Mouse (Mus musculus): Measurements from ENCODE around the gene Inpp5a. TPM values are rescaled to one million over a fixed set of nuclear protein-coding genes. Genes with fewer than 3 reads are reported as not detected.

Inpp5a gene
- polyA plus RNA-seq, 1 experiment from 2014 or later, result 46.2 TPM

DNA sequence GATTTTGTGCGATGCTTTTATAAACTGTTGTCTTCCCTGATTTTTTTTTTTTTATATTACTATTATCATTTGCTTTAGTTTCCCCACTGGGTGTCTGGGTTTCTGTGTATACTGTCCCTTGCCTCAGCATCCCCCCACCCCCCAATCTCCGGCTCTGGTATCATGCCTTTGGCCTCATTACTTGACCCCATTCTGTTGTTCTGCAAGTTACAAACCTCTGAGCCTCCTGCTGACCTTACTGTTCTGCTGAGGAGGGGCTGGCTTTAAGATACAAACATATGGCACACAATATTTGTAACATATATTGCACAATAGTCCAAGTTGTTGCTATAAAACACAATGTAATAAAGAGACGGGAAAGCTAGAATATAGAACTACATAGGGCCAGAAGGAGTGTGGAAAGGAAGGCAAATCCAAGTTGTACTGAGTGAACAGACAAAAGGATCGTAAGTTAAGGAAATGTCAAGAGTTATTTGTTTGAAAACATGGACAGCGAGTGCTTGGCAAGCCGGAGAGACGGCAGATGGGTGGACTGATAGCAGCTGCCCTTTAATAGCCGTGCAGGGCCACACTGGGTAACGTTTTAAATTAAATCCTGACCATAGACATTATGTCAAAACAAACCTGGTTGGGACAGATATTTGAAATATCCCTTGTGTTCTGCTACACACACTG is 49.2 kb downstream of the Inpp5a start:
- no peak overlapping the region for H3K27ac ChIP-seq (ENCODE audit: low read length)
- no peaks in the 10 kb centered on the region for H3K27me3 ChIP-seq (ENCODE audit: control insufficient read depth, insufficient read depth, low read length)
- H3K4me3 ChIP-seq (ENCODE audit: low read depth, low read length), result no peak overlapping the region
- WGBS, result 37% methylated on average over 9 of the region's 9 CpGs
- no peaks in the 10 kb centered on the region for H3K9me3 ChIP-seq (ENCODE audit: control insufficient read depth, low read depth, low read length)
- no peak for ATAC-seq (ENCODE audit: insufficient number of reproducible peaks, insufficient read depth, low FRiP score, low read depth)
- H3K4me1 ChIP-seq (ENCODE audit: control insufficient read depth, insufficient read depth, low read length), result peaks cover 28% of the 10 kb centered on the region
- no peak overlapping the region for H3K9ac ChIP-seq (replicated peaks; ENCODE audit: low read depth, low read length)
- H3K36me3 ChIP-seq (ENCODE audit: control insufficient read depth, insufficient read depth, low read length), result no peaks in the 10 kb centered on the region
- no peak overlapping the region for H3K4me2 ChIP-seq (replicated peaks; ENCODE audit: low read depth, low read length)

DNA sequence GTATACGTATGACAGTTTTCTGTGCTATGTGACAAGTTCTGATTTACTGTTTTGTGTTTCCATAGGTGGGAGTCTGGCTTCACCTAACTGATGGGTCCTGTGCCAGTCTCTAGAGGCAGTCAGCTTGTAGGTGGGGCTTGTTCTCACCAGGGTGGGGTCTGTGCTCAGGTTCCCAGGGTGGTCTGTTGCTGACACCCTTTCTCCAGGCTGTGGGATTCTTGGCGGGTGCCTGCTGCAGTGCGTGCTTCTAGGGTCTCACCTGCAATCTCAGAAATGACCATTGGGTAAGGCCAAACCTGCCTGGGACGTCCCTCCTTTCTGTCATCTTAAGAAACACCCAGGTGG is 49.7 kb downstream of the Inpp5a start:
- no peak overlapping the region for H3K9ac ChIP-seq (replicated peaks; ENCODE audit: low read depth, low read length)
- 58% methylated on average over 4 of the region's 4 CpGs for WGBS
- H3K27me3 ChIP-seq (ENCODE audit: control insufficient read depth, insufficient read depth, low read length), result no peaks in the 10 kb centered on the region
- H3K4me2 ChIP-seq (replicated peaks; ENCODE audit: low read depth, low read length), result no peak overlapping the region
- H3K36me3 ChIP-seq (ENCODE audit: control insufficient read depth, insufficient read depth, low read length), result no peaks in the 10 kb centered on the region
- H3K27ac ChIP-seq (ENCODE audit: low read length), result no peak overlapping the region
- H3K4me1 ChIP-seq (ENCODE audit: control insufficient read depth, insufficient read depth, low read length), result peaks cover 28% of the 10 kb centered on the region
- 0 out of 2 replicates have a peak, but pooled peaks have one; percentile 33 for ATAC-seq (ENCODE audit: insufficient number of reproducible peaks, insufficient read depth, low FRiP score, low read depth)
- H3K9me3 ChIP-seq (ENCODE audit: control insufficient read depth, low read depth, low read length), result no peaks in the 10 kb centered on the region
- no peak overlapping the region for H3K4me3 ChIP-seq (ENCODE audit: low read depth, low read length)

DNA sequence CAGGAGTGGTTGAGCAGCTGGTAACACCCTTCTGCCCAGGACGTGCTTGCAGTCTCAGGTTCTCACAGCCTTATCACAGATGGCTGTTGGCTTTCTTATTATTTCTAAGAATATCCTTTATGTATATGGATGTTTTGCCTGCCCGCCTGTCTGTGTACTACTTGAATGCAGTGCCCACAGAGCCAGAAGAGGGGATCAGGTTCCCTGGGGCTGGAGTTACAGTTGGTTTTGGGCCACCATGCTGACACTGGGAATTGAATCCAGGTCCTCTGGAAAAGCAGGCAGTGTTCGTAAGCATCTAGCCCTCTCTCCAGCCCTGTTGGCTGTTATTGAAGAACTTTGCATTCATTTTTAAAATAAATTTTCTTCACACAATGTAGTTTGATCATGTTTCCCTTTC is 50.1 kb downstream of the Inpp5a start:
- Histone ChIP-seq H3K27ac (ENCODE audit: low read length) (no peak overlapping the region), H3K36me3 (ENCODE audit: control insufficient read depth, insufficient read depth, low read length) (no peaks in the 10 kb centered on the region), H3K4me2 (replicated peaks; ENCODE audit: low read depth, low read length) (no peak overlapping the region), H3K4me1 (ENCODE audit: control insufficient read depth, insufficient read depth, low read length) (peaks cover 28% of the 10 kb centered on the region), H3K27me3 (ENCODE audit: control insufficient read depth, insufficient read depth, low read length) (no peaks in the 10 kb centered on the region), H3K9ac (replicated peaks; ENCODE audit: low read depth, low read length) (no peak overlapping the region), H3K4me3 (ENCODE audit: low read depth, low read length) (no peak overlapping the region), H3K9me3 (ENCODE audit: control insufficient read depth, low read depth, low read length) (no peaks in the 10 kb centered on the region)
- ATAC-seq (ENCODE audit: insufficient number of reproducible peaks, insufficient read depth, low FRiP score, low read depth), result no peak
- WGBS, result 66% methylated on average over 3 of the region's 3 CpGs

DNA sequence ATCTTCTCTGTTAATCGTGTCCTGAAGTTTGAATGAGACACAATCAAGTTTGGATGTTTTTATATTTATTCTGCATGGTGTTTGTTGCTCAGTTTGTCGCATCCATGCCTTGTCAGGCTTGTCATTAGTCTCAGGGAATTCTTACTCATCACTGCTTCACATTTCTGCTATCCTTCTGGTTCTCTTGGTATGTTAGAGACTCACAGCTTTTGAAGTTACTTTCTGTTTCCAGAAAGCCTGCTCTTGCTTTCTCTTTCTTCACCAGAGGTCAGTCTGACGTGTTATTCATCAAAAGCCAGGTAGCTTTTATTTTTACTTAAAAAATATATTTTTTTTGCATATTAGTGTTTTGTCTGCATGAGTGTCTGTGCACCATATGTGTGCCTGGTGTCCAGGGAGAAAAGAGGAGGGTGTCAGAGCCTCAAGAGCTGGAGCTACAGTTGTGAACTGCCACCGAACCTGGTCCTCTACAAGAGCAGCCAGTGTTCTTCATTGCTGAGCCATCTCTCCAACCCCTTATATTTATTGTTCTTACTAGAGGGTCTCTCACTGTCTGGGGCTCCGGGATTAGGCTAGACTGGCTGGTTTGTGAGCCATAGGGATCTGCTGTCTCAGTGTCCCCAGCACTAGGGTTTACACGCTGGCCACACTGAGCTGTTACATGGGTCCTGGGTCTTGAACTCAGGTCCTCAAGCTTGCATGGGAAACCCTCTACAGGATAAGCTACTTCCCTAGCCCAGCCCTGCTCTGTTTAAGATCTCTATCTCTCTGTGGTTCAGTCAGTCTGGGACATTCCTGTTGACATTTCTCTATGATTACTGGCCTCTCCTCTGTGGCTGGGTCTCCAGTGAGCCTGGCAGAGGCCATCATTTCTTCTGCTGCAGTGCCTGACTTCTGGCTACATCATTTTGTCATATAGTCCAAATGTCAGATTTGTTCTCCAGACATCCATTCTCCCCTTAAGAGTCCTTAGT is 51.3 kb downstream of the Inpp5a start:
- no peaks in the 10 kb centered on the region for H3K27me3 ChIP-seq (ENCODE audit: control insufficient read depth, insufficient read depth, low read length)
- no peak overlapping the region for H3K4me2 ChIP-seq (replicated peaks; ENCODE audit: low read depth, low read length)
- no peak overlapping the region for H3K27ac ChIP-seq (ENCODE audit: low read length)
- no peaks in the 10 kb centered on the region for H3K36me3 ChIP-seq (ENCODE audit: control insufficient read depth, insufficient read depth, low read length)
- no peak overlapping the region for H3K9ac ChIP-seq (replicated peaks; ENCODE audit: low read depth, low read length)
- no peak for ATAC-seq (ENCODE audit: insufficient number of reproducible peaks, insufficient read depth, low FRiP score, low read depth)
- H3K4me3 ChIP-seq (ENCODE audit: low read depth, low read length), result no peak overlapping the region
- 75% methylated on average over 6 of the region's 6 CpGs for WGBS
- peaks cover 24% of the 10 kb centered on the region for H3K4me1 ChIP-seq (ENCODE audit: control insufficient read depth, insufficient read depth, low read length)
- no peaks in the 10 kb centered on the region for H3K9me3 ChIP-seq (ENCODE audit: control insufficient read depth, low read depth, low read length)

DNA sequence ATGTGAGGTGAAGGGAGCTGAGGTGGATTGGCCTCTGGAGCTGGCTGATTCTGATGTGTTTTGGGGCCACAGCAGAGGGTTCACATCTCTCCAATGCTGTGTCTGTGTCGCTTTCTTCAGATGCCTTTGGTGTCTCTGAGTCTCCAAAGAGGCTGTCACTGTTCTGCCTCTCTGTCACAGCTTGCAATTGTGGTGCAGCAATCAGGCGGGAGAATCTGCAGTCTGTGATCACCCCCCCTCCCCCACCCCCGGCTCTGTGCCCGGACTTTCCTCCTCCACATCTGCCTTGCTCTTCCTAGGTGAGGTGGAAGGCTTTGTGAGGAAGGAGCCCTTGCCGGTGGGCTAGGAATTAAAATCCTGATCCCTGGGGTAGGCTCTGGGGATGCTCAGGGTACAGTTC is 52.1 kb downstream of the Inpp5a start:
- ATAC-seq (ENCODE audit: insufficient number of reproducible peaks, insufficient read depth, low FRiP score, low read depth), result no peak
- Histone ChIP-seq H3K4me1 (ENCODE audit: control insufficient read depth, insufficient read depth, low read length) (peaks cover 24% of the 10 kb centered on the region), H3K4me3 (ENCODE audit: low read depth, low read length) (no peak overlapping the region), H3K9me3 (ENCODE audit: control insufficient read depth, low read depth, low read length) (no peaks in the 10 kb centered on the region), H3K27me3 (ENCODE audit: control insufficient read depth, insufficient read depth, low read length) (no peaks in the 10 kb centered on the region), H3K9ac (replicated peaks; ENCODE audit: low read depth, low read length) (no peak overlapping the region), H3K36me3 (ENCODE audit: control insufficient read depth, insufficient read depth, low read length) (no peaks in the 10 kb centered on the region), H3K4me2 (replicated peaks; ENCODE audit: low read depth, low read length) (no peak overlapping the region), H3K27ac (ENCODE audit: low read length) (no peak overlapping the region)
- WGBS, result 42% methylated on average over 5 of the region's 5 CpGs

DNA sequence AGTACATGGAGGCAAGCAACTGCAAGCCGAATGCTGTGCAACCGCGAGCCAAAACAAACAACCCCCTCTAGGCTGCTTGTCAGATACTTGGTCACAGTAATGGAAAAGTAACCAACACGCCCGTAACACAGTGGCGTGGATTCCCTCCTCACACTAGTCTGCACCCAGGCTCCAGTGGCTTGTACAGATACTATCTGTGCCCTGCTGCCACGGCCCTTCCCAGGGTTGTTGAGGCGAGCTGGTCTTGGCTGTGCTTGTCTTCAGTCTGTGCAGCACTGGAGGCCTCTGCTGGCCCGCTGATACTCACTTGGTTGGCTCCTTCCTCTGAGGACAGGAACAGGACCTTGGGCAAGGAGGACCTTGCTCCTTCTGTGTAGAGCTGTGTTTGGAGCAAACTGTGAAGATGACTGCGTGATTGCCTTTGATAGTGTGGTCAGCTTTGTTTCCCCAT is 52.9 kb downstream of the Inpp5a start:
- Histone ChIP-seq H3K27ac (ENCODE audit: low read length) (no peak overlapping the region), H3K36me3 (ENCODE audit: control insufficient read depth, insufficient read depth, low read length) (no peaks in the 10 kb centered on the region), H3K27me3 (ENCODE audit: control insufficient read depth, insufficient read depth, low read length) (no peaks in the 10 kb centered on the region), H3K4me2 (replicated peaks; ENCODE audit: low read depth, low read length) (no peak overlapping the region), H3K4me3 (ENCODE audit: low read depth, low read length) (no peak overlapping the region), H3K9me3 (ENCODE audit: control insufficient read depth, low read depth, low read length) (no peaks in the 10 kb centered on the region), H3K4me1 (ENCODE audit: control insufficient read depth, insufficient read depth, low read length) (peaks cover 24% of the 10 kb centered on the region), H3K9ac (replicated peaks; ENCODE audit: low read depth, low read length) (no peak overlapping the region)
- no peak for ATAC-seq (ENCODE audit: insufficient number of reproducible peaks, insufficient read depth, low FRiP score, low read depth)
- WGBS, result 72% methylated on average over 10 of the region's 10 CpGs

DNA sequence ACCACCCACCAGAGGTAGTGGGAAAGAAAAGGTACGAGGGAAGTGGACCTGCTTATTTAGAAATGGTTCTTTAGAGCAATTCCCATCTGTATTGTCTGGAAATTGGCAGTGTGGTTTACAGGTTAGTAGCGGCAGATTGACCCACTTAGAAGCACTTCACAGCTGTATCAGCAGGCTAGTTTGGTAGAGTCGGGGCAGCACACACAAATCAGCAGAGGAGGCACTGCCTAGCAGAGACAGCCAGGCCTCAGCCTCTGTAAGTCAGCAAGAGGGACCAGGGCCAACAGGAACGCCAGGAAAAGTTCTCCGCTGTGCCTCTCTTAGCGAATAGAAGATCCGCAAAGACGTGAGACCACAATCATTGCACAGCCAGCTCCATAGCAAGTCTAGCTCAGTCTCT is 56.7 kb downstream of the Inpp5a start:
- peaks cover 12% of the 10 kb centered on the region for H3K4me1 ChIP-seq (ENCODE audit: control insufficient read depth, insufficient read depth, low read length)
- no peaks in the 10 kb centered on the region for H3K27me3 ChIP-seq (ENCODE audit: control insufficient read depth, insufficient read depth, low read length)
- H3K4me2 ChIP-seq (replicated peaks; ENCODE audit: low read depth, low read length), result no peak overlapping the region
- no peak overlapping the region for H3K27ac ChIP-seq (ENCODE audit: low read length)
- H3K4me3 ChIP-seq (ENCODE audit: low read depth, low read length), result no peak overlapping the region
- 73% methylated on average over 8 of the region's 8 CpGs for WGBS
- no peaks in the 10 kb centered on the region for H3K9me3 ChIP-seq (ENCODE audit: control insufficient read depth, low read depth, low read length)
- no peak overlapping the region for H3K9ac ChIP-seq (replicated peaks; ENCODE audit: low read depth, low read length)
- H3K36me3 ChIP-seq (ENCODE audit: control insufficient read depth, insufficient read depth, low read length), result no peaks in the 10 kb centered on the region
- no peak for ATAC-seq (ENCODE audit: insufficient number of reproducible peaks, insufficient read depth, low FRiP score, low read depth)

DNA sequence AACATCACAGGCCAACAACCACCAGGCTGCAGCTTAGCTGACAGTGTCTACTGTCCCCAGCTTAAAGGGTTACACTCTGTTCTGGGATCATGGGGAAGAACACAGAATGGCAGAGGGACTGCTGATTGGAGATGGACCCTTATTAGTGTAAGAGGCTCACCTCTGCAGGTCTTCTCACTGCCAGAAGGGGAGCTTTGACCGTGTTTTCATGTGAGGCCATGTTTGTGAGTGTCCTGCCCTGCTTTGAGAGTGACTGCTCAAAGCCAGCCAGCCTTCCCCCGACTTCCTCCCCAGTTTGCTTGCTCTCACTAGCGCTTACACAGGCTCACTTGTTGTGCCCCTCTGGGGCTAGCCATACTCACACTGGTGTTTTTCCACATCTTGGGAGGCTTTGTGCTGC is 58.5 kb downstream of the Inpp5a start:
- Histone ChIP-seq H3K27ac (ENCODE audit: low read length) (no peak overlapping the region), H3K4me3 (ENCODE audit: low read depth, low read length) (no peak overlapping the region), H3K27me3 (ENCODE audit: control insufficient read depth, insufficient read depth, low read length) (no peaks in the 10 kb centered on the region), H3K9me3 (ENCODE audit: control insufficient read depth, low read depth, low read length) (no peaks in the 10 kb centered on the region), H3K4me2 (replicated peaks; ENCODE audit: low read depth, low read length) (no peak overlapping the region), H3K4me1 (ENCODE audit: control insufficient read depth, insufficient read depth, low read length) (peaks cover 3% of the 10 kb centered on the region; the same call in 1 of the 2 replicates), H3K36me3 (ENCODE audit: control insufficient read depth, insufficient read depth, low read length) (no peaks in the 10 kb centered on the region), H3K9ac (replicated peaks; ENCODE audit: low read depth, low read length) (no peak overlapping the region)
- ATAC-seq (ENCODE audit: insufficient number of reproducible peaks, insufficient read depth, low FRiP score, low read depth), result no peak
- WGBS, result 82% methylated on average over 3 of the region's 3 CpGs

Measured in stomach, embryonic 14.5 days (tissue).